In genomic region chr11:36886147-36886546, GRCm38 (mm10) we compare ENCODE assay signal across 24 mouse cellular contexts.
DNase-seq lines count a peak whose midpoint lies in the region; ATAC-seq and TF ChIP-seq lines count a peak whose summit lies in the region.
"Had no signal": no experiment of that assay in that cellular context is flagged by ENCODE, and none has a peak within 500 bp of the region (broad histone marks: within the 10 kb centered on the region; RNA-seq: fewer than 3 reads in every experiment).

No protein-coding gene starts in this region.

- DNase-seq in kidney, postnatal 25 days, result no peak
- DNase-seq in kidney, postnatal 0 days (ENCODE audit: low spot score), result peak; percentile 40
- no peak for DNase-seq in kidney, postnatal 14 days
- no peak for DNase-seq in midbrain, embryonic 14.5 days
- DNase-seq in midbrain, embryonic 10.5 days (ENCODE audit: low spot score), result no peak
- DNase-seq: adrenal gland, adult 8-10 months; adrenal gland, postnatal 14 days; adrenal gland, postnatal 36 days; B cell, adult 2 months; cerebellum, adult 11-12 months; cerebellum, adult 2 months; cerebellum, adult 9-10 months; cerebellum, postnatal 10 days; cerebellum, postnatal 25 days had no signal

- no peaks in the 10 kb centered on the region for H3K4me1 ChIP-seq in kidney, embryonic 14.5 days (ENCODE audit: control insufficient read depth, insufficient read depth, low read length)
- no peaks in the 10 kb centered on the region for H3K4me1 ChIP-seq in kidney, postnatal 0 days (replicated peaks; ENCODE audit: insufficient read depth, low read length)
- H3K4me1 ChIP-seq in midbrain, embryonic 14.5 days (ENCODE audit: control insufficient read depth, insufficient read depth, low read length), result peaks cover 17% of the 10 kb centered on the region
- peaks cover 29% of the 10 kb centered on the region for H3K4me1 ChIP-seq in midbrain, embryonic 10.5 days
- peaks cover 5% of the 10 kb centered on the region for H3K4me1 ChIP-seq in midbrain, embryonic 16.5 days (ENCODE audit: control insufficient read depth, insufficient read depth, low read length)
- H3K4me1 ChIP-seq: embryonic facial prominence, embryonic 10.5 days; embryonic facial prominence, embryonic 12.5 days had no signal

- H3K27ac ChIP-seq in kidney, embryonic 14.5 days (ENCODE audit: low read depth, low read length), result no peak overlapping the region
- H3K27ac ChIP-seq in kidney, postnatal 0 days, result no peak overlapping the region
- H3K27ac ChIP-seq in midbrain, embryonic 14.5 days (replicated peaks; ENCODE audit: low read depth, low read length), result peak overlapping the region; percentile 3; the same call in 1 of the 2 replicates
- H3K27ac ChIP-seq in midbrain, embryonic 10.5 days (replicated peaks), result no peak overlapping the region
- H3K27ac ChIP-seq in midbrain, embryonic 16.5 days (ENCODE audit: low read length), result 0 out of 2 replicates have a peak overlapping the region, but pooled peaks have one; percentile 33
- H3K27ac ChIP-seq: embryonic facial prominence, embryonic 10.5 days; embryonic facial prominence, embryonic 12.5 days; forebrain, embryonic 13.5 days had no signal

- TF ChIP-seq CTCF in kidney, postnatal 0 days (IDR thresholded peaks at IDR 0.05; ENCODE audit: low read depth), result no peak

- H3K9ac ChIP-seq in kidney, embryonic 14.5 days (ENCODE audit: low read depth, low read length), result no peak overlapping the region
- H3K9ac ChIP-seq in kidney, postnatal 0 days (ENCODE audit: low read depth, low read length), result no peak overlapping the region
- no peak overlapping the region for H3K9ac ChIP-seq in midbrain, embryonic 14.5 days (replicated peaks; ENCODE audit: low read length)
- H3K9ac ChIP-seq in midbrain, embryonic 16.5 days (ENCODE audit: low read depth, low read length), result no peak overlapping the region
- H3K9ac ChIP-seq: embryonic facial prominence, embryonic 12.5 days; forebrain, embryonic 13.5 days had no signal

- 13% methylated on average over 3 of the region's 3 CpGs for WGBS in kidney, embryonic 14.5 days
- WGBS in kidney, postnatal 0 days, result 33% methylated on average over 3 of the region's 3 CpGs
- WGBS in midbrain, embryonic 14.5 days, result 84% methylated on average over 3 of the region's 3 CpGs
- 93% methylated on average over 3 of the region's 3 CpGs for WGBS in midbrain, embryonic 10.5 days
- 77% methylated on average over 3 of the region's 3 CpGs for WGBS in midbrain, embryonic 16.5 days

- ATAC-seq in kidney, embryonic 14.5 days (ENCODE audit: low FRiP score, low TSS enrichment), result peak; percentile 75; the same call in 1 of the 2 replicates
- no peak for ATAC-seq in kidney, postnatal 0 days (replicated peaks; ENCODE audit: low FRiP score, low read depth)
- no peak for ATAC-seq in midbrain, embryonic 14.5 days (ENCODE audit: low FRiP score, low TSS enrichment)
- no peak for ATAC-seq in midbrain, embryonic 16.5 days
- ATAC-seq: activated CD4-positive, CD25-positive, alpha-beta regulatory T cell, adult 4 months; CD4-positive, CD25-positive, alpha-beta regulatory T cell, adult 4 months; forebrain, embryonic 13.5 days; Patski had no signal

- no peaks in the 10 kb centered on the region for H3K36me3 ChIP-seq in kidney, embryonic 14.5 days (ENCODE audit: control insufficient read depth, insufficient read depth, low read length)
- H3K36me3 ChIP-seq in kidney, postnatal 0 days (ENCODE audit: insufficient read depth, low read length), result no peaks in the 10 kb centered on the region
- no peaks in the 10 kb centered on the region for H3K36me3 ChIP-seq in midbrain, embryonic 14.5 days (ENCODE audit: control insufficient read depth, insufficient read depth, low read length)
- no peaks in the 10 kb centered on the region for H3K36me3 ChIP-seq in midbrain, embryonic 10.5 days
- no peaks in the 10 kb centered on the region for H3K36me3 ChIP-seq in midbrain, embryonic 16.5 days (ENCODE audit: control insufficient read depth, insufficient read depth, low read length)
- H3K36me3 ChIP-seq: embryonic facial prominence, embryonic 10.5 days; embryonic facial prominence, embryonic 12.5 days; G1E had no signal

- no peak overlapping the region for H3K4me2 ChIP-seq in kidney, embryonic 14.5 days (replicated peaks; ENCODE audit: low read depth, low read length)
- H3K4me2 ChIP-seq in kidney, postnatal 0 days (ENCODE audit: low read length), result no peak overlapping the region
- H3K4me2 ChIP-seq in midbrain, embryonic 14.5 days (ENCODE audit: low read length), result no peak overlapping the region
- no peak overlapping the region for H3K4me2 ChIP-seq in midbrain, embryonic 16.5 days (ENCODE audit: low read length)
- H3K4me2 ChIP-seq: embryonic facial prominence, embryonic 12.5 days; forebrain, embryonic 13.5 days had no signal

- H3K9me3 ChIP-seq in kidney, embryonic 14.5 days (ENCODE audit: control insufficient read depth, low read length), result no peaks in the 10 kb centered on the region
- H3K9me3 ChIP-seq in kidney, postnatal 0 days (replicated peaks; ENCODE audit: low read length), result no peaks in the 10 kb centered on the region
- H3K9me3 ChIP-seq in midbrain, embryonic 14.5 days (ENCODE audit: control insufficient read depth, low read length), result no peaks in the 10 kb centered on the region
- no peaks in the 10 kb centered on the region for H3K9me3 ChIP-seq in midbrain, embryonic 10.5 days (replicated peaks)
- H3K9me3 ChIP-seq in midbrain, embryonic 16.5 days (replicated peaks; ENCODE audit: control insufficient read depth, low read length, poor library complexity, severe bottlenecking), result no peaks in the 10 kb centered on the region
- H3K9me3 ChIP-seq: embryonic facial prominence, embryonic 10.5 days; embryonic facial prominence, embryonic 12.5 days; forebrain, embryonic 13.5 days; G1E had no signal

- no peak overlapping the region for H3K4me3 ChIP-seq in kidney, embryonic 14.5 days (ENCODE audit: low read length)
- no peak overlapping the region for H3K4me3 ChIP-seq in kidney, postnatal 0 days (replicated peaks; ENCODE audit: low read depth, low read length)
- H3K4me3 ChIP-seq in midbrain, embryonic 14.5 days (replicated peaks; ENCODE audit: low read depth, low read length), result no peak overlapping the region
- no peak overlapping the region for H3K4me3 ChIP-seq in midbrain, embryonic 10.5 days
- H3K4me3 ChIP-seq in midbrain, embryonic 16.5 days (ENCODE audit: low read depth, low read length), result no peak overlapping the region
- H3K4me3 ChIP-seq: embryonic facial prominence, embryonic 10.5 days; embryonic facial prominence, embryonic 12.5 days; forebrain, embryonic 13.5 days had no signal

- H3K27me3 ChIP-seq in kidney, embryonic 14.5 days (ENCODE audit: control insufficient read depth, insufficient read depth, low read length), result no peaks in the 10 kb centered on the region
- H3K27me3 ChIP-seq in kidney, postnatal 0 days (ENCODE audit: insufficient read depth, low read length), result no peaks in the 10 kb centered on the region
- no peaks in the 10 kb centered on the region for H3K27me3 ChIP-seq in midbrain, embryonic 14.5 days (ENCODE audit: control insufficient read depth, insufficient read depth, low read length)
- H3K27me3 ChIP-seq in midbrain, embryonic 10.5 days (ENCODE audit: low read depth, poor library complexity, severe bottlenecking), result no peaks in the 10 kb centered on the region
- H3K27me3 ChIP-seq in midbrain, embryonic 16.5 days (ENCODE audit: control insufficient read depth, insufficient read depth, low read depth, low read length), result no peaks in the 10 kb centered on the region
- H3K27me3 ChIP-seq: CH12.LX; embryonic facial prominence, embryonic 12.5 days; forebrain, embryonic 13.5 days had no signal

Comparison
In these comparisons a context has a peak if more than half of its experiments do, and no peak if none do; other contexts are left out.
1. H3K27ac ChIP-seq: peak in midbrain, embryonic 14.5 days (single experiment) and midbrain, embryonic 16.5 days (single experiment); none in kidney, embryonic 14.5 days (single experiment), kidney, postnatal 0 days (single experiment) and midbrain, embryonic 10.5 days (single experiment).